Mouse (Mus musculus) left cerebral cortex, adult 2 months (tissue): Measurements from ENCODE around the gene Dhrs7c. TPM values are rescaled to one million over a fixed set of nuclear protein-coding genes. Genes with fewer than 3 reads are reported as not detected.

Source experiments
- DNase-seq, 2 experiments: peaks; one replicate each; pipeline ENCODE4 v3.0.0; 2021 to 2022; ENCODE audit warnings: low spot score in 2 of 2, mixed read lengths in 1 of 2; ENCODE audit errors: extremely low spot score in 1 of 2
- H3K27ac ChIP-seq: fragments of 200-600 bp; 2 replicates; pipeline ENCODE4 v1.8.1; 2022
- H3K4me3 ChIP-seq: fragments of 200-600 bp; 2 replicates; pipeline ENCODE4 v1.8.1; 2022
- CTCF ChIP-seq: fragments of 200-600 bp; IDR thresholded peaks from 2 replicates; pipeline ENCODE4 v1.8.1; 2022; ENCODE audit warnings: antibody characterized with exemption, mild to moderate bottlenecking, moderate library complexity
- intact Hi-C: fragments of 180-260 bp; cut with DNase I; formaldehyde crosslinking; loops from one replicate; pipeline ENCODE4 v1.15.1; 2025
- long read RNA-seq, 2 experiments: library from polyadenylated mRNA; stranded (forward); transcript quantifications; one replicate each; pipeline ENCODE4 v2.0.0; 2021; ENCODE audit warnings: borderline mapping rate in 2 of 2
- total RNA-seq, 2 experiments: library from RNA; stranded (reverse); gene quantifications; 2 replicates each; pipeline ENCODE4 v1.2.3; 2021

Gene Dhrs7c
- total RNA-seq = under 1 TPM in 1 of 2 experiments, not detected in 1; 0.32 TPM
- long read RNA-seq, experiment 1 = 0 reads
- long read RNA-seq, experiment 2 = 0 reads

DNA sequence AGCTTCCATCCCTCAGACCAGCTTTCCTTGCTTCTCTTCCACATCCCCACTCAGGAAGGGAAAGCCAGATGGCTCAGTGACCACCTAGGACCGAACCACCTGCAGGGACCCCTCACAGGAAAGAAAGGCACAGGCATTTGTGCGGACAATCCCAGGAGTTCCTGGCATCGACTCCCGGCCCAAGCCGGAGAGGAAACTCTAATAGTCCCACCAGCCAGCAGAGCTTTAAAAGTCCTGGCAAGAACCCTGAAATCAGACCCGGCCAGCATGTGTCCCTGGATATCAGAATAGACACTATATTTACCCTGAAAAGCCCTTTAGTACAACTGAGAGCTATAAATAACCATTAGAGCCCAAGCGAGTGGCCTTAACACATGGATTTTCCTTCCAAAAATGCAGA is at the start of gene Dhrs7c:
Dhrs7c (plus strand) TSS at position 257 of the 400 bp plus-strand sequence.
- intact Hi-C loops = no loop called here
- Histone ChIP-seq H3K4me3 (no peak within 1 kb of the TSS), H3K27ac (no peak within 1 kb of the TSS)
- TF ChIP-seq CTCF = no peak
- no peak for DNase-seq

DNA sequence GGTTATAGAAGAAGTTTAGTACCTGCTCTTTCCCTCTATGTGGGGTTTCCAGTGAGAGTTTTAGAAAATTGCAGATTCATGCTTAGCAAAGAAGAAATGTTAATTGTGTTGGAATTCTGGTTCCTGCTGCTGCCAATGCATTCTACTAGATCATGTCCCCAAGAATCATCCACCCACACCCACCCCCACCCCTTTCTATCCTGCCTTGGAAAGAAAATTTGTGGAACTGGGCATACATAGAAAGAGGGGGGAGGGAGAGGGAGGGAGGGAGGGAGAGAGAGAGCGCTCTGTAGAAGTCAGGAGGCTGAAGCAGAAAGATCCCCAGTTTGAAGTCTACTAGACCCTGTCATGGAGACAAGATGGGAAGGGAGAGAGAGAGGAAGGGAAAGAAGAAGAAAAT is 41.7 kb upstream of the Dhrs7c start:
- intact Hi-C loops = no loop called here
- TF ChIP-seq CTCF = no peak
- H3K27ac ChIP-seq = peak overlapping the region; percentile 3; the same call in 1 of the 2 replicates
- no peak for DNase-seq
- no peak overlapping the region for H3K4me3 ChIP-seq

DNA sequence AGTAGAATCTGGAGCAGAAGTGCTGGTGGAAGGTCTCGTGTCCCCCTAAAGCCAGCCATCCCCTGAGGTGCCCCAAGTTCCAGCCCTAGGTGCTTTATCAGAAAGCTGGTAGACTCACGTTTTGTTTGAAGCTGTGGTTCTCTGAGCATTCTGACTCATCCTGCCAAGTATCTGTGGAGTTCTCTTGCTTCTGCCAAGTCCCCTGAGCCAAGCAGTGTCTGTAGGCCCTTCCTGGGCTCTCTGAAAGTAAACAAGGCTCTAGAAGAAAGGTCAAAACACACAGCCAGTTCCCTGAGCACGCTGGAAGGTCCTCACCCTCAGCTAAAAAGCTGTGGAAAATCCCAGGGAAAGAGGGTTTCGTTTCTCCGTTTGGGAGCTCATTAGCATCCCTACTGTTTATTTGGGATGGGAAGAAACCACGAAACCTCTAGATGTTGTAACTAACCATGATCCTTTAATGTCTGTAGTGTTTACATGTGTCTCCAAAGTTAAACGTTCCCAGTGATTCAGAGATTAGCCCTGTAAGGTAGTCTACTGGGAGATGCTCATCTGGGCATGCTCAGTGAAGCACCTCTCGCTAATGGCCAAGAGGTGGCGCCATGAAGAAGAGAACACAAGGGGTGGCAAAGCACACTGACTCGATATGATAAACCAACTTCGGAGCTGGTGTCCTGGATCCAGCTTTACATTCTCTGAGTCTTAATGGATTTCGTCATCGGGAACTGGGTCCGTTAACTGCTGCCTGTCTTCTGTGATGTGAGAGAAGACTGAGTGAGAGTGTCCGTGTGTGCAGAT is 40.4 kb upstream of the Dhrs7c start:
- DNase-seq = no peak
- Histone ChIP-seq H3K4me3 (no peak overlapping the region), H3K27ac (no peak overlapping the region)
- TF ChIP-seq CTCF = peak; percentile 34
- intact Hi-C loops = no loop called here

DNA sequence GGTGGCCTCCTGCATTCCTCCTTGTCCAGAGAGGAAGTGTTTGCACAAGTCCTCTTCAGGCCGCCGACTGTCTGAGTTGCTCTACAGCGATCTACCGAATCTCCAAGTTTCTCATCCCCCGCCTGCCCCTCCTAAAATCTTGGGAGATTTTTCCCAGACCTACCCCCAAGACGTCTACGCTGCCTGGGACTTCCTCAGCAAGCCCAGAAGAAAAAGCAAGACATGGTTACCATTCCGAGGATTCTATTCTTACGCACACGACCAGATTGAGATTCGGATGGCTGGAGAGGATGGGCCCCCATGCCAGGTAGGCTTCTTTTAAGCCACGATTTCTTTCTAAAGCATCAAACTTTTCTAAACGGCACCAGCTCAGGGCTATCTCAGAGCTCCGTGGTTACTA is 26.9 kb upstream of the Dhrs7c start, which contains the start of gene Glp2r:
Glp2r (minus strand) TSS at position 101 of the 400 bp plus-strand sequence.
- no peak within 1 kb of the TSS for H3K4me3 ChIP-seq
- intact Hi-C loops = no loop called here
- no peak for DNase-seq
- H3K27ac ChIP-seq = no peak within 1 kb of the TSS
- TF ChIP-seq CTCF = no peak

DNA sequence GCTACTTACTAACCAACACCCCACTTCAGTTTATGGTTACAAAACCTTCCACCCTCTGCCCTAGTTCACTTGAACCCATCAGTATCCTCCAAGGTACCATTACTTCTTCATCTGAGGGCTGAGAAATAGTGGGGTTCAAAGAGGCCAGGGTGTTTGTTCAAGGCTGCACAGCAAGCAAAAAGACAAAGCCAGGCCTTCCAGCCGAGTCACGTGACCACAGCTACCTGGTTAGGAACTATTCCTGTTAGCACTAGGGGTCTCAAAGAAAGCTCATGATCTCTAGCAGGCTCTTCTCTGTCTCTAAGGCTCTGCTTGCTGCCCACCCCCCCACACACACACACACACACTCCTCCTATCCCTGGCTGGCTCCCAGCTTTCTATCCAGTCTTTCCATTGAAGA is 26.3 kb upstream of the Dhrs7c start:
- no peak overlapping the region for H3K27ac ChIP-seq
- DNase-seq = no peak
- TF ChIP-seq CTCF = no peak
- H3K4me3 ChIP-seq = no peak overlapping the region
- intact Hi-C loops = no loop called here

- TF ChIP-seq CTCF = peak; percentile 35
- no peak overlapping the region for H3K4me3 ChIP-seq
- H3K27ac ChIP-seq = no peak overlapping the region
- intact Hi-C loops = no loop called here
- peak; percentile 60 to 62 for DNase-seq
Measured at GRCm38 (mm10) chr11:67772577-67772976, 25.4 kb upstream of the Dhrs7c start.

GRCm38 (mm10) chr11:67774379-67774778 is 23.6 kb upstream of the Dhrs7c start, which contains the start of gene Gsg1l2:
TSS of gene Gsg1l2 (plus strand) at chr11:67774608.
- TF ChIP-seq CTCF = no peak
- Histone ChIP-seq H3K27ac (no peak within 1 kb of the TSS), H3K4me3 (no peak within 1 kb of the TSS)
- intact Hi-C loops = no loop called here
- DNase-seq = no peak

- Histone ChIP-seq H3K4me3 (no peak overlapping the region), H3K27ac (no peak overlapping the region)
- no peak for DNase-seq
- no peak for TF ChIP-seq CTCF
- intact Hi-C loops = no loop called here
Measured at GRCm38 (mm10) chr11:67790182-67790581, 7.8 kb upstream of the Dhrs7c start.

GRCm38 (mm10) chr11:67800130-67800723 is 2.2 kb downstream of the Dhrs7c start:
- intact Hi-C loops = loop anchor here (10.0 kb wide), 1 partner anchor 685 kb away; no protein-coding TSS in a partner anchor
- Histone ChIP-seq H3K4me3 (no peak overlapping the region), H3K27ac (no peak overlapping the region)
- DNase-seq = no peak
- no peak for TF ChIP-seq CTCF

GRCm38 (mm10) chr11:67801169-67801568 is 3.2 kb downstream of the Dhrs7c start:
- no peak for TF ChIP-seq CTCF
- no peak for DNase-seq
- intact Hi-C loops = loop anchor here (10.0 kb wide), 1 partner anchor 686 kb away; no protein-coding TSS in a partner anchor

DNA sequence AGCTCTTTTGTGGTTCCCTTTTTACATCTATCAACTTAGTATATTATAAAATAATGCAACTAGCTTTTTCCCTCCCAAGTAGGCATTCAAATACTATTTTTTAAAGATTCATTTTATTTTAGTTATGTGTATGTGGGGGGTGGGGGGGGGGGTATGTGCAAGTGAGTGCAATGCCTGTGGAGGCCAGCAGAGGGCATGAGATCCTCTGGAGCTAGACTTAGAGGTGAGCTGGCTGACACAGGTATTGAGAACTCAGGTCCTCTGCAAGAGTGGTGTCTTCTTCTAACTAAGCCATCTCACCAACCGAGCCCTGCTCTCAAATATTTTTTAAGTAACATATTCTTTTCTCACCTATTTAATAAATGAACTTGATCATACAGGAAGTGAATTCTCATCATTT is 7.6 kb downstream of the Dhrs7c start:
- no peak overlapping the region for H3K4me3 ChIP-seq
- intact Hi-C loops = loop anchor here (5.0 to 10.0 kb wide), 2 partner anchors 118 to 691 kb away; no protein-coding TSS in a partner anchor
- no peak overlapping the region for H3K27ac ChIP-seq
- no peak for DNase-seq
- TF ChIP-seq CTCF = peak; percentile 16

More at GRCm38 (mm10) chr11:67801169-67801568, 3.2 kb downstream of the Dhrs7c start:
- no peak overlapping the region for H3K4me3 ChIP-seq
- no peak overlapping the region for H3K27ac ChIP-seq

DNA sequence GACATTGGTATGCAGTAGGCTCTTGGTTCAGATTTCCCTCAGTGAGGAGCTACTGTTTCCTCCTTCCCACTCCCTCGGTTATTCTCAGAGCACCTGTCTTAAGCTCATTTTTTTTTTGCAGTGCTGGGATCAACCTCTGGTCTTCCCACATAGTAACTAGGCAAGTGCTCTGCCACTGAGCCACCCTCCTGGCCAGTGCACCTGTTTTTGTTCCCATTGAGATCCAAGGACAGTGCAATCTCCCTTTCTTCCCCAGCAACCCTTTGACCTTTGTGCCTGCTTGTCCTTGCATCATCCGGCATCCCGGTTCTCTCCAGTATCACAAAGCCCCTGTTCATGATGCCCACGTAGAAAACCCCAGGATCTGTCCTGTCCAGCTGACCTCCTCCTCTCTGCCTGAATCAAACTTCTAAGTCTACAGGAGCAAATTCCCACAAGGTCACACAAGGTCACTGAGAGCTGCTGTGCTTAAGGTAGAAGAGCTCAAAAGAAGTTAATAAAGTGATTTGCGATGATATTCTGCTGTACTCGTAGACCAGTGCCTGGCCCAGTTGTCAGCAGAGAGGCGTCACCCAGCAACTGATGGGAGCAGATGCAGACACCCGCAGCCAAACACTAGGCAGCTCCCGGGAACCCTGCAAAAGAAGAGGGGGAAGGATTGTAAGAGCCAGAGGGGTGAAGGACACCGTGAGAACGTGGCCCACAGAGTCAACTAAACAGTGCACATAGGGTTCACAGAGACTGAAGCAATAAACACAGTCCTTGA is 9.0 kb downstream of the Dhrs7c start:
- Histone ChIP-seq H3K4me3 (no peak overlapping the region), H3K27ac (no peak overlapping the region)
- DNase-seq = no peak
- no peak for TF ChIP-seq CTCF
- intact Hi-C loops = loop anchor here (5.0 to 10.0 kb wide), 2 partner anchors 120 to 692 kb away; no protein-coding TSS in a partner anchor
